Mouse (Mus musculus): ENCODE measurements around the gene Ppp1r14b. TPM values are rescaled to one million over a fixed set of nuclear protein-coding genes. Genes with fewer than 3 reads are reported as not detected.
A peak's percentile ranks its signal among the peaks of the same experiment; 100 is the strongest.
"Not testable (repeated sequence)": the region's sequence is repeated elsewhere in the genome, so short reads cannot be mapped to it uniquely, and the experiment has no call there.

Gene Ppp1r14b
- polyA plus RNA-seq, 1 experiment from 2014 or later = 288 TPM

- H3K36me3 ChIP-seq = peaks cover 19% of the 10 kb centered on the region
- no peak overlapping the region for H3K4me3 ChIP-seq (replicated peaks)
- no peak overlapping the region for H3K4me2 ChIP-seq
- 93% methylated on average over 8 of the region's 8 CpGs for WGBS
- H3K4me1 ChIP-seq (replicated peaks) = peaks cover 38% of the 10 kb centered on the region
- H3K27me3 ChIP-seq = no peaks in the 10 kb centered on the region
- no peak overlapping the region for H3K9ac ChIP-seq (replicated peaks)
- ATAC-seq (ENCODE audit: insufficient number of reproducible peaks, insufficient read depth, low FRiP score, low TSS enrichment, low read depth) = no peak
- H3K27ac ChIP-seq = no peak overlapping the region
- no peaks in the 10 kb centered on the region for H3K9me3 ChIP-seq
Observed at GRCm38 (mm10) chr19:6989251-6989650, 14.5 kb downstream of the Ppp1r14b start.

- Histone ChIP-seq H3K36me3 (peaks cover 8% of the 10 kb centered on the region; the same call in 1 of the 2 replicates), H3K4me3 (replicated peaks) (no peak overlapping the region), H3K9ac (replicated peaks) (no peak overlapping the region), H3K4me1 (replicated peaks) (peaks cover 52% of the 10 kb centered on the region), H3K27me3 (no peaks in the 10 kb centered on the region), H3K27ac (no peak overlapping the region), H3K4me2 (no peak overlapping the region), H3K9me3 (no peaks in the 10 kb centered on the region)
- no peak for ATAC-seq (ENCODE audit: insufficient number of reproducible peaks, insufficient read depth, low FRiP score, low TSS enrichment, low read depth)
- WGBS = 90% methylated on average over 6 of the region's 6 CpGs
Observed at GRCm38 (mm10) chr19:6990712-6991111, 15.9 kb downstream of the Ppp1r14b start.

GRCm38 (mm10) chr19:6991166-6991565 is 16.4 kb downstream of the Ppp1r14b start:
- H3K36me3 ChIP-seq; H3K27me3 ChIP-seq; H3K4me3 ChIP-seq (replicated peaks); H3K9ac ChIP-seq (replicated peaks); H3K27ac ChIP-seq; ATAC-seq (ENCODE audit: insufficient number of reproducible peaks, insufficient read depth, low FRiP score, low TSS enrichment, low read depth); H3K4me2 ChIP-seq; H3K9me3 ChIP-seq: not testable (repeated sequence)
- WGBS = 92% methylated on average over 6 of the region's 6 CpGs
- peaks cover 49% of the 10 kb centered on the region for H3K4me1 ChIP-seq (replicated peaks)

- Histone ChIP-seq H3K27ac (peak within 1 kb of the TSS; percentile 75), H3K9me3 (no peaks in the 10 kb centered on the region), H3K27me3 (no peaks in the 10 kb centered on the region), H3K4me2 (peak within 1 kb of the TSS; percentile 92), H3K9ac (replicated peaks) (peak within 1 kb of the TSS; percentile 68), H3K4me3 (replicated peaks) (peak within 1 kb of the TSS; percentile 53), H3K4me1 (replicated peaks) (peaks cover 52% of the 10 kb centered on the region), H3K36me3 (peaks cover 5% of the 10 kb centered on the region; the same call in 1 of the 2 replicates)
- ATAC-seq (ENCODE audit: insufficient number of reproducible peaks, insufficient read depth, low FRiP score, low TSS enrichment, low read depth) = peak; percentile 91
- WGBS = 2% methylated on average over 37 of the region's 37 CpGs
Observed at GRCm38 (mm10) chr19:6992011-6992858, 17.5 kb downstream of the Ppp1r14b start, which contains the start of gene Dnajc4. Gene Dnajc4 (minus strand): TSS chr19:6992572.

- H3K9me3 ChIP-seq = no peaks in the 10 kb centered on the region
- no peaks in the 10 kb centered on the region for H3K27me3 ChIP-seq
- peaks cover 9% of the 10 kb centered on the region for H3K36me3 ChIP-seq
- H3K4me1 ChIP-seq (replicated peaks) = peaks cover 49% of the 10 kb centered on the region
- H3K4me2 ChIP-seq = peak overlapping the region; percentile 92
- no peak; the same call in 1 of the 2 replicates for ATAC-seq (ENCODE audit: insufficient number of reproducible peaks, insufficient read depth, low FRiP score, low TSS enrichment, low read depth)
- WGBS = 62% methylated on average over 14 of the region's 14 CpGs
- peak overlapping the region; percentile 75 for H3K27ac ChIP-seq
- H3K9ac ChIP-seq (replicated peaks) = peak overlapping the region; percentile 60
- H3K4me3 ChIP-seq (replicated peaks) = peak overlapping the region; percentile 53
Observed at GRCm38 (mm10) chr19:6993011-6993770, 18.4 kb downstream of the Ppp1r14b start.

- no peak for ATAC-seq (ENCODE audit: insufficient number of reproducible peaks, insufficient read depth, low FRiP score, low TSS enrichment, low read depth)
- no peaks in the 10 kb centered on the region for H3K9me3 ChIP-seq
- no peak overlapping the region for H3K9ac ChIP-seq (replicated peaks)
- no peak overlapping the region for H3K4me3 ChIP-seq (replicated peaks)
- no peak overlapping the region for H3K27ac ChIP-seq
- no peak overlapping the region; the same call in 1 of the 2 replicates for H3K4me2 ChIP-seq
- peaks cover 17% of the 10 kb centered on the region for H3K36me3 ChIP-seq
- WGBS = 90% methylated on average over 8 of the region's 8 CpGs
- peaks cover 47% of the 10 kb centered on the region for H3K4me1 ChIP-seq (replicated peaks)
- H3K27me3 ChIP-seq = no peaks in the 10 kb centered on the region
Observed at GRCm38 (mm10) chr19:6994002-6994401, 19.2 kb downstream of the Ppp1r14b start.

GRCm38 (mm10) chr19:6994489-6994888 is 19.7 kb downstream of the Ppp1r14b start:
- ATAC-seq (ENCODE audit: insufficient number of reproducible peaks, insufficient read depth, low FRiP score, low TSS enrichment, low read depth) = no peak
- peak overlapping the region; percentile 86 for H3K4me2 ChIP-seq
- peaks cover 47% of the 10 kb centered on the region for H3K4me1 ChIP-seq (replicated peaks)
- 85% methylated on average over 8 of the region's 8 CpGs for WGBS
- H3K27ac ChIP-seq = no peak overlapping the region
- H3K36me3 ChIP-seq = peaks cover 18% of the 10 kb centered on the region
- no peak overlapping the region for H3K9ac ChIP-seq (replicated peaks)
- H3K4me3 ChIP-seq (replicated peaks) = no peak overlapping the region; the same call in 1 of the 2 replicates
- H3K9me3 ChIP-seq = no peaks in the 10 kb centered on the region
- H3K27me3 ChIP-seq = no peaks in the 10 kb centered on the region

GRCm38 (mm10) chr19:6995255-6995991 is 20.7 kb downstream of the Ppp1r14b start:
- H3K9ac ChIP-seq (replicated peaks) = peak overlapping the region; percentile 74
- H3K4me1 ChIP-seq (replicated peaks) = peaks cover 47% of the 10 kb centered on the region
- peak overlapping the region; percentile 86 for H3K4me2 ChIP-seq
- no peaks in the 10 kb centered on the region for H3K27me3 ChIP-seq
- H3K4me3 ChIP-seq (replicated peaks) = peak overlapping the region; percentile 63
- WGBS = 53% methylated on average over 20 of the region's 21 CpGs
- peak overlapping the region; percentile 29; the same call in 1 of the 2 replicates for H3K27ac ChIP-seq
- H3K36me3 ChIP-seq = peaks cover 27% of the 10 kb centered on the region
- no peak for ATAC-seq (ENCODE audit: insufficient number of reproducible peaks, insufficient read depth, low FRiP score, low TSS enrichment, low read depth)
- no peaks in the 10 kb centered on the region for H3K9me3 ChIP-seq

- H3K4me1 ChIP-seq (replicated peaks) = peaks cover 47% of the 10 kb centered on the region
- peak within 1 kb of the TSS; percentile 86 for H3K4me2 ChIP-seq
- peak within 1 kb of the TSS; percentile 74 for H3K27ac ChIP-seq
- peaks cover 28% of the 10 kb centered on the region for H3K36me3 ChIP-seq
- no peaks in the 10 kb centered on the region for H3K27me3 ChIP-seq
- H3K9ac ChIP-seq (replicated peaks) = peak within 1 kb of the TSS; percentile 74
- no peak; the same call in 1 of the 2 replicates for ATAC-seq (ENCODE audit: insufficient number of reproducible peaks, insufficient read depth, low FRiP score, low TSS enrichment, low read depth)
- H3K4me3 ChIP-seq (replicated peaks) = peak within 1 kb of the TSS; percentile 63
- H3K9me3 ChIP-seq = no peaks in the 10 kb centered on the region
- whole genome bisulfite sequencing = 1% methylated on average over 24 of the region's 24 CpGs
Observed at GRCm38 (mm10) chr19:6996006-6996405, 21.2 kb downstream of the Ppp1r14b start, which contains the start of the genes Nudt22 and Trpt1. Gene Nudt22 (minus strand): TSS chr19:6996117. Gene Trpt1 (plus strand): TSS chr19:6996131.

GRCm38 (mm10) chr19:6997721-6998290 is 23.0 kb downstream of the Ppp1r14b start:
- Histone ChIP-seq H3K36me3 (peaks cover 28% of the 10 kb centered on the region), H3K4me2 (no peak overlapping the region), H3K9me3 (no peaks in the 10 kb centered on the region), H3K9ac (replicated peaks) (no peak overlapping the region), H3K4me3 (replicated peaks) (no peak overlapping the region), H3K27me3 (no peaks in the 10 kb centered on the region), H3K27ac (no peak overlapping the region), H3K4me1 (replicated peaks) (peaks cover 38% of the 10 kb centered on the region)
- WGBS = 87% methylated on average over 9 of the region's 9 CpGs
- no peak for ATAC-seq (ENCODE audit: insufficient number of reproducible peaks, insufficient read depth, low FRiP score, low TSS enrichment, low read depth)
